Mouse (Mus musculus) MEL-GATA-1-ER (cell line): Measurements from ENCODE around the gene Gm10375.
"Not testable (repeated sequence)": the region's sequence is repeated elsewhere in the genome, so short reads cannot be mapped to it uniquely, and the experiment has no call there.

ENCODE experiments used
- DNase-seq: peaks from one replicate; pipeline ENCODE4 v3.0.0-alpha.2; 2012; ENCODE audit warnings: low read depth; ENCODE audit errors: extremely low read depth

Gene Gm10375

GRCm38 (mm10) chr14:43607913-43608312 is at the start of gene Gm10375:
Gene Gm10375 (minus strand): TSS chr14:43608013.
- DNase-seq, result not testable (repeated sequence)

GRCm38 (mm10) chr14:43579046-43579445 is 28.8 kb downstream of the Gm10375 start, which contains the start of gene Gm17654:
Gene Gm17654 (minus strand): TSS chr14:43579146.
- not testable (repeated sequence) for DNase-seq

- not testable (repeated sequence) for DNase-seq
Measured at GRCm38 (mm10) chr14:43577969-43578368, 29.8 kb downstream of the Gm10375 start.
